Mouse (Mus musculus): ENCODE data around the gene Camk2n1. TPM values are rescaled to one million over a fixed set of nuclear protein-coding genes. Genes with fewer than 3 reads are reported as not detected.

The Camk2n1 gene
- polyA plus RNA-seq, 1 experiment from 2014 or later = 5.2 TPM

GRCm38 (mm10) chr4:138501048-138501447 lies 46.9 kb downstream of the Camk2n1 start:
- Histone ChIP-seq H3K36me3 (no peaks in the 10 kb centered on the region), H3K4me2 (no peak overlapping the region), H3K9ac (no peak overlapping the region), H3K4me1 (peaks cover 22% of the 10 kb centered on the region), H3K27ac (no peak overlapping the region), H3K9me3 (no peaks in the 10 kb centered on the region), H3K27me3 (replicated peaks) (peaks cover 21% of the 10 kb centered on the region; the same call in 1 of the 2 replicates), H3K4me3 (replicated peaks) (no peak overlapping the region)
- 74% methylated on average over 5 of the region's 5 CpGs for WGBS
- ATAC-seq (ENCODE audit: insufficient read depth, low FRiP score, low read depth) = no peak

- Histone ChIP-seq H3K27ac (peak overlapping the region; percentile 61; the same call in 1 of the 2 replicates), H3K4me2 (peak overlapping the region; percentile 25), H3K9me3 (no peaks in the 10 kb centered on the region), H3K9ac (no peak overlapping the region), H3K36me3 (no peaks in the 10 kb centered on the region), H3K4me1 (peaks cover 13% of the 10 kb centered on the region), H3K4me3 (replicated peaks) (no peak overlapping the region), H3K27me3 (replicated peaks) (peaks cover 23% of the 10 kb centered on the region; the same call in 1 of the 2 replicates)
- ATAC-seq (ENCODE audit: insufficient read depth, low FRiP score, low read depth) = no peak
- 2% methylated on average over 16 of the region's 16 CpGs for WGBS
These were observed 50.6 kb downstream of the Camk2n1 start for GRCm38 (mm10) chr4:138504632-138505101.

GRCm38 (mm10) chr4:138505171-138505870 lies 51.2 kb downstream of the Camk2n1 start:
- peak overlapping the region; percentile 25 for H3K4me2 ChIP-seq
- peaks cover 13% of the 10 kb centered on the region for H3K4me1 ChIP-seq
- H3K27me3 ChIP-seq (replicated peaks) = peaks cover 23% of the 10 kb centered on the region; the same call in 1 of the 2 replicates
- ATAC-seq (ENCODE audit: insufficient read depth, low FRiP score, low read depth) = 0 out of 2 replicates have a peak, but pooled peaks have one; percentile 29
- H3K4me3 ChIP-seq (replicated peaks) = no peak overlapping the region
- H3K9me3 ChIP-seq = no peaks in the 10 kb centered on the region
- H3K36me3 ChIP-seq = no peaks in the 10 kb centered on the region
- WGBS = 6% methylated on average over 10 of the region's 10 CpGs
- H3K27ac ChIP-seq = no peak overlapping the region
- no peak overlapping the region for H3K9ac ChIP-seq

- H3K4me3 ChIP-seq (replicated peaks) = no peak overlapping the region
- H3K9me3 ChIP-seq = no peaks in the 10 kb centered on the region
- H3K27ac ChIP-seq = no peak overlapping the region
- 47% methylated on average over 6 of the region's 6 CpGs for WGBS
- peaks cover 13% of the 10 kb centered on the region for H3K4me1 ChIP-seq
- H3K27me3 ChIP-seq (replicated peaks) = peaks cover 23% of the 10 kb centered on the region; the same call in 1 of the 2 replicates
- H3K36me3 ChIP-seq = no peaks in the 10 kb centered on the region
- ATAC-seq (ENCODE audit: insufficient read depth, low FRiP score, low read depth) = no peak
- no peak overlapping the region for H3K9ac ChIP-seq
- H3K4me2 ChIP-seq = no peak overlapping the region
These were observed 53.8 kb downstream of the Camk2n1 start for GRCm38 (mm10) chr4:138507903-138508302.

Other genes starting within 250 kb of the Camk2n1 start
- 129 and 131 TPM in 2 replicates for gene Hp1bp3, start 238.0 kb upstream of the Camk2n1 start, polyA plus RNA-seq (2015; fragmentation: Nextera tagmentation; extraction: Ambion mirVana)
- 0.85 and 0.88 TPM in 2 replicates for gene Sh2d5, start 203.9 kb upstream of the Camk2n1 start, polyA plus RNA-seq (2015; fragmentation: Nextera tagmentation; extraction: Ambion mirVana)
- 1.7 and 1.9 TPM in 2 replicates for gene Kif17, start 203.9 kb upstream of the Camk2n1 start, polyA plus RNA-seq (2015; fragmentation: Nextera tagmentation; extraction: Ambion mirVana)
- 396 and 428 TPM in 2 replicates for gene Ddost, start 149.6 kb upstream of the Camk2n1 start, polyA plus RNA-seq (2015; fragmentation: Nextera tagmentation; extraction: Ambion mirVana)
- gene Pink1, start 128.0 kb upstream of the Camk2n1 start, polyA plus RNA-seq (2015; fragmentation: Nextera tagmentation; extraction: Ambion mirVana) = 41.4 and 43.8 TPM in 2 replicates
- 14.5 and 19.3 TPM in 2 replicates for gene Cda, start 86.3 kb upstream of the Camk2n1 start, polyA plus RNA-seq (2015; fragmentation: Nextera tagmentation; extraction: Ambion mirVana)
- gene Fam43b, start 57.8 kb upstream of the Camk2n1 start, polyA plus RNA-seq (2015; fragmentation: Nextera tagmentation; extraction: Ambion mirVana) = 0.31 TPM in 1 of 2 replicates, not detected in the other
- 15.7 and 18.6 TPM in 2 replicates for gene Mul1, start 19.6 kb upstream of the Camk2n1 start, polyA plus RNA-seq (2015; fragmentation: Nextera tagmentation; extraction: Ambion mirVana)
- gene Vwa5b1, start 181.6 kb downstream of the Camk2n1 start, polyA plus RNA-seq (2015; fragmentation: Nextera tagmentation; extraction: Ambion mirVana) = 0.32 and 0.37 TPM in 2 replicates

All from stomach, embryonic 15.5 days (tissue).